ENCODE assay signal across 8 mouse cellular contexts in genomic region chr3:68870568-68870950, GRCm38 (mm10). TPM values are rescaled to one million over a fixed set of nuclear protein-coding genes. Genes with fewer than 3 reads are reported as not detected.
DNase-seq lines count a peak whose midpoint lies in the region; ATAC-seq lines count a peak whose summit lies in the region.

No protein-coding gene starts in this region.

- intact Hi-C loops in left cerebral cortex, postnatal 10 days (cut with DNase I) = no loop called here

- peaks cover 35% of the 10 kb centered on the region for H3K27me3 ChIP-seq in intestine, embryonic 15.5 days (replicated peaks)
- H3K27me3 ChIP-seq in neural tube, embryonic 12.5 days (replicated peaks) = peaks cover 23% of the 10 kb centered on the region

- H3K27ac ChIP-seq in intestine, embryonic 15.5 days = no peak overlapping the region
- no peak overlapping the region for H3K27ac ChIP-seq in neural tube, embryonic 12.5 days

- no peak; the same call in 1 of the 2 replicates for ATAC-seq in intestine, embryonic 15.5 days
- peak; percentile 10; the same call in 1 of the 2 replicates for ATAC-seq in neural tube, embryonic 12.5 days (ENCODE audit: low FRiP score, low read depth)

- H3K9ac ChIP-seq in intestine, embryonic 15.5 days = peak overlapping the region; percentile 33
- peak overlapping the region; percentile 74 for H3K9ac ChIP-seq in neural tube, embryonic 12.5 days

- H3K4me2 ChIP-seq in intestine, embryonic 15.5 days (replicated peaks) = peak overlapping the region; percentile 100
- peak overlapping the region; percentile 100 for H3K4me2 ChIP-seq in neural tube, embryonic 12.5 days (replicated peaks)

- H3K9me3 ChIP-seq in intestine, embryonic 15.5 days = no peaks in the 10 kb centered on the region
- no peaks in the 10 kb centered on the region for H3K9me3 ChIP-seq in neural tube, embryonic 12.5 days

- no peaks in the 10 kb centered on the region for H3K36me3 ChIP-seq in intestine, embryonic 15.5 days
- H3K36me3 ChIP-seq in neural tube, embryonic 12.5 days = no peaks in the 10 kb centered on the region

- peaks cover 13% of the 10 kb centered on the region for H3K4me1 ChIP-seq in intestine, embryonic 15.5 days (replicated peaks)
- H3K4me1 ChIP-seq in neural tube, embryonic 12.5 days = peaks cover 12% of the 10 kb centered on the region

- 6% methylated on average over 15 of the region's 15 CpGs for WGBS in intestine, embryonic 15.5 days
- WGBS in neural tube, embryonic 12.5 days = 2% methylated on average over 15 of the region's 15 CpGs

- DNase-seq in cerebellum, postnatal 10 days = peak; percentile 10 to 26
- DNase-seq in cerebellum, adult 11 months = no peak
- DNase-seq in right cerebral cortex, postnatal 25 days = peak; percentile 11
- DNase-seq in right cerebral cortex, postnatal 14 days = no peak
- no peak for DNase-seq in left cerebral cortex, postnatal 10 days (ENCODE audit: extremely low spot score in 1 of 2, low spot score in 2 of 2)
- DNase-seq in urinary bladder, postnatal 10 days (ENCODE audit: low spot score) = no peak

- H3K4me3 ChIP-seq in intestine, embryonic 15.5 days (replicated peaks) = peak overlapping the region; percentile 51
- peak overlapping the region; percentile 70 for H3K4me3 ChIP-seq in neural tube, embryonic 12.5 days

RNA-seq across cellular contexts. Expression of gene 1110032F04Rik, which starts 1.2 kb away (rescaled TPM):
- 0.78 and 0.87 TPM in 2 replicates for polyA plus RNA-seq in intestine, embryonic 15.5 days (2015; fragmentation: Nextera tagmentation; extraction: Ambion mirVana)
- 3.9 and 4.6 TPM in 2 replicates for polyA plus RNA-seq in neural tube, embryonic 12.5 days (2016; fragmentation: Nextera tagmentation; extraction: Ambion mirVana)
- total RNA-seq in left cerebral cortex, postnatal 10 days (2021) = 10 to 100 TPM; 11.2 to 11.4 TPM

Comparison
In these comparisons a context has a peak if more than half of its experiments do, and no peak if none do; other contexts are left out.
1. DNase-seq: peak in cerebellum, postnatal 10 days (2 of 2) and right cerebral cortex, postnatal 25 days (single experiment); none in cerebellum, adult 11 months (single experiment), right cerebral cortex, postnatal 14 days (single experiment), left cerebral cortex, postnatal 10 days (0 of 2) and urinary bladder, postnatal 10 days (single experiment).